Mouse (Mus musculus) hematopoietic stem cell, adult 5-6 weeks (primary cell): Measurements from ENCODE around the gene Ampd3. TPM values are rescaled to one million over a fixed set of nuclear protein-coding genes. Genes with fewer than 3 reads are reported as not detected.
A peak's percentile ranks its signal among the peaks of the same experiment; 100 is the strongest.

Experiments
- ATAC-seq, 2 experiments: fragments of 125-278 bp in 1 of 2; replicated peaks in 1 of 2; 2 replicates each; pipeline ENCODE4 v1.8.0; 2016 to 2017; ENCODE audit warnings: inconsistent platforms in 2 of 2, mild to moderate bottlenecking in 2 of 2, moderate number of reproducible peaks in 2 of 2, low read depth in 1 of 2, moderate TSS enrichment in 1 of 2; ENCODE audit not compliant: low FRiP score in 2 of 2, poor library complexity in 2 of 2, severe bottlenecking in 2 of 2, insufficient read depth in 1 of 2, low TSS enrichment in 1 of 2
- total RNA-seq: library from RNA; stranded (forward); fragments of 172-1452, 232-1000 nt; gene quantifications from 2 replicates; pipeline ENCODE4 v1.2.3, GENCODE M21; 2017

The Ampd3 gene
- total RNA-seq = 4.4 and 9.3 TPM in 2 replicates

GRCm38 (mm10) chr7:110768001-110768400 is at the start of gene Ampd3:
Gene Ampd3 (plus strand): TSS chr7:110768206.
- no peak for ATAC-seq

- ATAC-seq = no peak
Measured at GRCm38 (mm10) chr7:110718505-110718904, 49.5 kb upstream of the Ampd3 start.

GRCm38 (mm10) chr7:110719857-110720256 is 48.1 kb upstream of the Ampd3 start:
- no peak for ATAC-seq

- ATAC-seq = no peak
Measured at GRCm38 (mm10) chr7:110722183-110722582, 45.8 kb upstream of the Ampd3 start.

GRCm38 (mm10) chr7:110727049-110727448 is 41.0 kb upstream of the Ampd3 start:
- ATAC-seq = peak; percentile 46 to 74; a peak in 2 of 4 replicates

- ATAC-seq = peak in 1 of 2 experiments; percentile 60; a peak in 1 of 4 replicates
Measured at GRCm38 (mm10) chr7:110728876-110729275, 39.1 kb upstream of the Ampd3 start.

GRCm38 (mm10) chr7:110729295-110729694 is 38.7 kb upstream of the Ampd3 start:
- no peak for ATAC-seq

GRCm38 (mm10) chr7:110731091-110731967 is 36.7 kb upstream of the Ampd3 start:
- ATAC-seq = no peak

- ATAC-seq = no peak
Measured at GRCm38 (mm10) chr7:110732001-110732632, 35.9 kb upstream of the Ampd3 start.

- no peak for ATAC-seq
Measured at GRCm38 (mm10) chr7:110736914-110737313, 31.1 kb upstream of the Ampd3 start.

- no peak for ATAC-seq
Measured at GRCm38 (mm10) chr7:110739764-110740163, 28.2 kb upstream of the Ampd3 start.

- ATAC-seq = no peak
Measured at GRCm38 (mm10) chr7:110740188-110740587, 27.8 kb upstream of the Ampd3 start.

GRCm38 (mm10) chr7:110742022-110742421 is 26.0 kb upstream of the Ampd3 start:
- no peak for ATAC-seq

- no peak for ATAC-seq
Measured at GRCm38 (mm10) chr7:110746087-110746562, 21.9 kb upstream of the Ampd3 start.

- ATAC-seq = no peak
Measured at GRCm38 (mm10) chr7:110746809-110747208, 21.2 kb upstream of the Ampd3 start.

GRCm38 (mm10) chr7:110750834-110751233 is 17.2 kb upstream of the Ampd3 start:
- no peak for ATAC-seq

GRCm38 (mm10) chr7:110751634-110752033 is 16.4 kb upstream of the Ampd3 start:
- no peak for ATAC-seq

- ATAC-seq = no peak
Measured at GRCm38 (mm10) chr7:110753310-110753709, 14.7 kb upstream of the Ampd3 start.
